Mouse (Mus musculus) brain, embryonic 14.5 days (tissue): ENCODE data around the gene Hps6.

Experiments used
- CTCF ChIP-seq: fragments of 200-500 bp; IDR thresholded peaks from 2 replicates; pipeline ENCODE4 v1.5.1; 2012; ENCODE audit warnings: inconsistent platforms, mild to moderate bottlenecking, moderate library complexity, borderline replicate concordance; ENCODE audit not compliant: insufficient read depth, insufficient read length; ENCODE audit errors: extremely low read depth
- POLR2A ChIP-seq: fragments of 200-500 bp; IDR thresholded peaks from 2 replicates; pipeline ENCODE4 v1.6.1; 2012; ENCODE audit warnings: mild to moderate bottlenecking, inconsistent platforms, borderline replicate concordance; ENCODE audit not compliant: poor library complexity, insufficient read depth, insufficient read length, severe bottlenecking; ENCODE audit errors: extremely low read depth

GRCm38 (mm10) chr19:46016023-46016422 is 12.7 kb downstream of the Hps6 start:
- no peak for TF ChIP-seq POLR2A
- TF ChIP-seq CTCF: no peak
